Mouse (Mus musculus) forebrain, embryonic 14.5 days (tissue): ENCODE data around the gene Ptch2. TPM values are rescaled to one million over a fixed set of nuclear protein-coding genes. Genes with fewer than 3 reads are reported as not detected.

ENCODE experiments used
- ATAC-seq: fragments of 200-750 bp; cut with Nextera tagmentation; 2 replicates; pipeline ENCODE4 v1.8.0; 2017; ENCODE audit warnings: mild to moderate bottlenecking, moderate library complexity
- DNase-seq: peaks from one replicate; pipeline ENCODE4 v3.0.0-alpha.2; 2015; ENCODE audit warnings: low spot score
- H3K27ac ChIP-seq: fragments of 300-500 bp; sonication (generic); 2 replicates; pipeline ENCODE4 v1.5.1; 2014; ENCODE audit warnings: low read depth, mild to moderate bottlenecking, control low read depth, low read length, moderate library complexity
- H3K27me3 ChIP-seq: fragments of 300-500 bp; sonication (generic); replicated peaks from 2 replicates; pipeline ENCODE4 v1.6.1; 2014; ENCODE audit warnings: low read length, control low read depth, mixed read lengths; ENCODE audit not compliant: control insufficient read depth, insufficient read depth
- H3K36me3 ChIP-seq: fragments of 300-500 bp; sonication (generic); 2 replicates; pipeline ENCODE4 v1.6.1; 2014; ENCODE audit warnings: low read length, control low read depth; ENCODE audit not compliant: control insufficient read depth, insufficient read depth
- H3K4me1 ChIP-seq: fragments of 300-500 bp; sonication (generic); 2 replicates; pipeline ENCODE4 v1.6.1; 2014; ENCODE audit warnings: antibody characterized with exemption, low read length, control low read depth; ENCODE audit not compliant: control insufficient read depth, insufficient read depth
- H3K4me2 ChIP-seq: fragments of 300-500 bp; sonication (generic); 2 replicates; pipeline ENCODE4 v1.6.1; 2014; ENCODE audit warnings: mild to moderate bottlenecking, control low read depth, low read length
- H3K4me3 ChIP-seq: fragments of 300-500 bp; sonication (generic); 2 replicates; pipeline ENCODE4 v1.5.1; 2014; ENCODE audit warnings: low read depth, low read length, control low read depth
- H3K9ac ChIP-seq: fragments of 300-500 bp; sonication (generic); 2 replicates; pipeline ENCODE4 v1.6.1; 2014; ENCODE audit warnings: mild to moderate bottlenecking, low read length, control low read depth, moderate library complexity
- H3K9me3 ChIP-seq: fragments of 300-500 bp; sonication (generic); replicated peaks from 2 replicates; pipeline ENCODE4 v1.6.1; 2016; ENCODE audit warnings: low read length, control low read depth, mixed read lengths; ENCODE audit not compliant: control insufficient read depth
- WGBS: fragments of 180-500 bp; shearing (Covaris S2); extraction: QIAGEN DNeasy Blood & Tissue Kit; methylation state at CpG from one replicate; pipeline ENCODE4 v1.1.7; 2014; 5-methylcytosine and 5-hydroxymethylcytosine counted together
- microRNA-seq: library from miRNA; unstranded; fragments of <30 nt; microRNA quantifications from one replicate; pipeline ENCODE4, GENCODE M21; 2016
- polyA plus RNA-seq: library from polyadenylated mRNA; unstranded; fragments of >200 nt; fragmentation: Nextera tagmentation; extraction: Ambion mirVana; gene quantifications from 2 replicates; pipeline ENCODE4 v1.2.1, GENCODE M21; 2014

Gene Ptch2
- polyA plus RNA-seq, 1 experiment from 2014 or later: 2.4 TPM

DNA sequence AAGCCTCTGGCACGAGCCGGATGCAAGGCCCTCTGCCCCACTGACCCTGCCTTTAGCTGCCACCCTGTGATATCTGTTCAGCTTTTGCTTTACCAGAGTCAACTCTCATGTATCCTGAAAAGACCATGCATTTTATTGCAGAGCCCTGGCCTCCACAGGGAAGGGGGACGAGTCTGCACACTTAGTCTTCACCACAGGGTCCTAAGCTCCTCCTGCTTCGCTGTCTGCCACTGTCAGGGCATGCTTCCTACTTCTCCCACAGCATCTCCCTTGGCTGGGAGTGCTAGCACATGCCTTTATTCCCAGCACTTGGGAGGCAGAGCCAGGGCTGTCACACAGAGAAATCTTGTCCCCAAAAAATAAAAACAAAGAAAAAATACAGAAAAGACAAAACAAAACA, 65.3 kb downstream of the Ptch2 start:
- Histone ChIP-seq H3K27me3 (no peaks in the 10 kb centered on the region), H3K27ac (no peak overlapping the region), H3K4me1 (no peaks in the 10 kb centered on the region), H3K36me3 (peaks cover 57% of the 10 kb centered on the region), H3K4me2 (no peak overlapping the region), H3K9ac (no peak overlapping the region), H3K4me3 (no peak overlapping the region), H3K9me3 (no peaks in the 10 kb centered on the region)
- 75% methylated on average over 4 of the region's 4 CpGs for WGBS
- ATAC-seq (no peak), DNase-seq (no peak)

Small RNAs within 50 kb of the gene (microRNA-seq; reads per million reads assigned to microRNA genes)
- not detected for gene Gm22398

Other genes with a start within 250 kb of the Ptch2 start
- 8.5 and 11.1 TPM in 2 replicates for gene Zswim5, start 218.7 kb upstream of the Ptch2 start, polyA plus RNA-seq
- gene Urod, start 101.7 kb upstream of the Ptch2 start, polyA plus RNA-seq: 66.1 and 70.3 TPM in 2 replicates
- gene Hectd3, start 100.8 kb upstream of the Ptch2 start, polyA plus RNA-seq: 13.1 and 15.3 TPM in 2 replicates
- gene Eif2b3, start 76.7 kb upstream of the Ptch2 start, polyA plus RNA-seq: 47.5 and 51.4 TPM in 2 replicates
- gene Btbd19, start 29.6 kb downstream of the Ptch2 start, polyA plus RNA-seq: 2.2 and 2.5 TPM in 2 replicates
- 0.25 and 0.32 TPM in 2 replicates for gene Tctex1d4, start 30.7 kb downstream of the Ptch2 start, polyA plus RNA-seq
- 7.0 and 7.1 TPM in 2 replicates for gene Plk3, start 37.9 kb downstream of the Ptch2 start, polyA plus RNA-seq
- 621 and 797 TPM in 2 replicates for gene Rps8, start 60.2 kb downstream of the Ptch2 start, polyA plus RNA-seq
- 38.5 and 38.6 TPM in 2 replicates for gene Kif2c, start 86.6 kb downstream of the Ptch2 start, polyA plus RNA-seq
- 7.2 and 8.0 TPM in 2 replicates for gene Tmem53, start 155.9 kb downstream of the Ptch2 start, polyA plus RNA-seq
- 0.62 and 0.81 TPM in 2 replicates for gene Armh1, start 156.1 kb downstream of the Ptch2 start, polyA plus RNA-seq